Mouse (Mus musculus) heart, embryonic 11.5 days (tissue): ENCODE results near the gene Arhgef19. TPM values are rescaled to one million over a fixed set of nuclear protein-coding genes. Genes with fewer than 3 reads are reported as not detected.

Experiments used
- ATAC-seq: fragments of 200-750 bp; cut with Nextera tagmentation; replicated peaks from 2 replicates; pipeline ENCODE4 v1.8.0; 2017; ENCODE audit warnings: moderate library complexity; ENCODE audit not compliant: insufficient number of reproducible peaks, low FRiP score, low TSS enrichment
- H3K27ac ChIP-seq: fragments of 300-500 bp; sonication (generic); 2 replicates; pipeline ENCODE4 v1.5.1; 2014; ENCODE audit warnings: mild to moderate bottlenecking, low read depth, low read length
- H3K27me3 ChIP-seq: fragments of 300-500 bp; sonication (generic); 2 replicates; pipeline ENCODE4 v1.6.1; 2014; ENCODE audit warnings: mild to moderate bottlenecking, low read length, mixed read lengths; ENCODE audit not compliant: control insufficient read depth, insufficient read depth
- H3K36me3 ChIP-seq: fragments of 300-500 bp; sonication (generic); 2 replicates; pipeline ENCODE4 v1.6.1; 2014; ENCODE audit warnings: mild to moderate bottlenecking, low read length, moderate library complexity, mixed read lengths; ENCODE audit not compliant: control insufficient read depth, insufficient read depth
- H3K4me1 ChIP-seq: fragments of 300-500 bp; sonication (generic); 2 replicates; pipeline ENCODE4 v1.6.1; 2014; ENCODE audit warnings: low read length; ENCODE audit not compliant: control insufficient read depth, insufficient read depth
- H3K4me2 ChIP-seq: fragments of 300-500 bp; sonication (generic); 2 replicates; pipeline ENCODE4 v1.6.1; 2014; ENCODE audit warnings: mild to moderate bottlenecking, moderate library complexity
- H3K4me3 ChIP-seq: fragments of 300-500 bp; sonication (generic); 2 replicates; pipeline ENCODE4 v1.5.1; 2014; ENCODE audit warnings: low read depth, low read length
- H3K9ac ChIP-seq: fragments of 300-500 bp; sonication (generic); 2 replicates; pipeline ENCODE4 v1.6.1; 2014; ENCODE audit warnings: mild to moderate bottlenecking, low read depth, low read length, moderate library complexity
- H3K9me3 ChIP-seq: fragments of 300-500 bp; sonication (generic); replicated peaks from 2 replicates; pipeline ENCODE4 v1.6.1; 2016; ENCODE audit warnings: low read length; ENCODE audit not compliant: control insufficient read depth
- WGBS: fragments of 180-500 bp; shearing (Covaris S2); extraction: QIAGEN DNeasy Blood & Tissue Kit; methylation state at CpG from one replicate; pipeline ENCODE4 v1.1.7; 2014; ENCODE audit not compliant: insufficient replicate concordance; 5-methylcytosine and 5-hydroxymethylcytosine counted together
- polyA plus RNA-seq: library from polyadenylated mRNA; unstranded; fragments of >200 nt; fragmentation: Nextera tagmentation; extraction: Ambion mirVana; gene quantifications from 2 replicates; pipeline ENCODE4 v1.2.1, GENCODE M21; 2014

Gene Arhgef19
- polyA plus RNA-seq, 1 experiment from 2014 or later: 1.3 TPM

GRCm38 (mm10) chr4:141262906-141263637 lies 23.8 kb downstream of the Arhgef19 start:
- no peak overlapping the region for H3K4me3 ChIP-seq
- no peak overlapping the region for H3K4me2 ChIP-seq
- no peak overlapping the region for H3K27ac ChIP-seq
- ATAC-seq: no peak
- no peaks in the 10 kb centered on the region for H3K36me3 ChIP-seq
- H3K27me3 ChIP-seq: no peaks in the 10 kb centered on the region
- no peaks in the 10 kb centered on the region for H3K9me3 ChIP-seq
- WGBS: 65% methylated on average over 10 of the region's 10 CpGs
- H3K9ac ChIP-seq: no peak overlapping the region
- H3K4me1 ChIP-seq: no peaks in the 10 kb centered on the region

GRCm38 (mm10) chr4:141265979-141266637 lies 26.8 kb downstream of the Arhgef19 start:
- ATAC-seq: no peak; the same call in 1 of the 2 replicates
- WGBS: 79% methylated on average over 3 of the region's 3 CpGs
- Histone ChIP-seq H3K4me1 (no peaks in the 10 kb centered on the region), H3K9me3 (no peaks in the 10 kb centered on the region), H3K4me3 (no peak overlapping the region), H3K9ac (no peak overlapping the region), H3K27me3 (peaks cover 2% of the 10 kb centered on the region; the same call in 1 of the 2 replicates), H3K4me2 (no peak overlapping the region), H3K36me3 (no peaks in the 10 kb centered on the region), H3K27ac (no peak overlapping the region)

- ATAC-seq: no peak
- no peak overlapping the region for H3K4me3 ChIP-seq
- H3K9ac ChIP-seq: no peak overlapping the region
- no peak overlapping the region for H3K27ac ChIP-seq
- WGBS: 74% methylated on average over 3 of the region's 3 CpGs
- peaks cover 2% of the 10 kb centered on the region; the same call in 1 of the 2 replicates for H3K27me3 ChIP-seq
- H3K4me1 ChIP-seq: no peaks in the 10 kb centered on the region
- H3K9me3 ChIP-seq: no peaks in the 10 kb centered on the region
- no peaks in the 10 kb centered on the region for H3K36me3 ChIP-seq
- no peak overlapping the region for H3K4me2 ChIP-seq
Observed at GRCm38 (mm10) chr4:141267250-141267649, 28.0 kb downstream of the Arhgef19 start.

GRCm38 (mm10) chr4:141267837-141268236 lies 28.5 kb downstream of the Arhgef19 start:
- Histone ChIP-seq H3K27ac (no peak overlapping the region), H3K4me3 (no peak overlapping the region), H3K36me3 (no peaks in the 10 kb centered on the region), H3K27me3 (peaks cover 2% of the 10 kb centered on the region; the same call in 1 of the 2 replicates), H3K9ac (no peak overlapping the region), H3K9me3 (no peaks in the 10 kb centered on the region), H3K4me2 (no peak overlapping the region), H3K4me1 (no peaks in the 10 kb centered on the region; the same call in 1 of the 2 replicates)
- 41% methylated on average over 9 of the region's 9 CpGs for WGBS
- no peak for ATAC-seq

- H3K4me1 ChIP-seq: peaks cover 4% of the 10 kb centered on the region
- WGBS: 75% methylated on average over 4 of the region's 4 CpGs
- no peak overlapping the region for H3K4me3 ChIP-seq
Observed at GRCm38 (mm10) chr4:141268350-141268749, 29.1 kb downstream of the Arhgef19 start.

GRCm38 (mm10) chr4:141269080-141269479 lies 29.8 kb downstream of the Arhgef19 start:
- H3K27ac ChIP-seq: no peak overlapping the region
- no peak overlapping the region for H3K9ac ChIP-seq
- no peak for ATAC-seq
- no peak overlapping the region for H3K4me2 ChIP-seq
- H3K27me3 ChIP-seq: peaks cover 2% of the 10 kb centered on the region; the same call in 1 of the 2 replicates
- no peaks in the 10 kb centered on the region for H3K36me3 ChIP-seq
- no peak overlapping the region for H3K4me3 ChIP-seq
- peaks cover 9% of the 10 kb centered on the region for H3K4me1 ChIP-seq
- WGBS: 72% methylated on average over 6 of the region's 6 CpGs
- H3K9me3 ChIP-seq: no peaks in the 10 kb centered on the region

More at GRCm38 (mm10) chr4:141268350-141268749, 29.1 kb downstream of the Arhgef19 start:
- Histone ChIP-seq H3K36me3 (no peaks in the 10 kb centered on the region), H3K4me2 (no peak overlapping the region), H3K27me3 (peaks cover 2% of the 10 kb centered on the region; the same call in 1 of the 2 replicates), H3K9me3 (no peaks in the 10 kb centered on the region), H3K9ac (no peak overlapping the region), H3K27ac (no peak overlapping the region)
- ATAC-seq: no peak

GRCm38 (mm10) chr4:141270201-141270940 lies 31.1 kb downstream of the Arhgef19 start:
- Histone ChIP-seq H3K9me3 (no peaks in the 10 kb centered on the region), H3K27me3 (peaks cover 2% of the 10 kb centered on the region; the same call in 1 of the 2 replicates), H3K9ac (no peak overlapping the region), H3K4me3 (no peak overlapping the region), H3K36me3 (no peaks in the 10 kb centered on the region), H3K4me2 (no peak overlapping the region), H3K4me1 (peaks cover 16% of the 10 kb centered on the region), H3K27ac (no peak overlapping the region)
- ATAC-seq: no peak
- 62% methylated on average over 15 of the region's 15 CpGs for WGBS

- WGBS: 71% methylated on average over 7 of the region's 7 CpGs
- peaks cover 16% of the 10 kb centered on the region for H3K4me1 ChIP-seq
- H3K4me2 ChIP-seq: no peak overlapping the region
- no peak overlapping the region for H3K27ac ChIP-seq
- H3K36me3 ChIP-seq: no peaks in the 10 kb centered on the region
- H3K9me3 ChIP-seq: no peaks in the 10 kb centered on the region
- H3K27me3 ChIP-seq: peaks cover 6% of the 10 kb centered on the region; the same call in 1 of the 2 replicates
- no peak for ATAC-seq
- no peak overlapping the region for H3K9ac ChIP-seq
- H3K4me3 ChIP-seq: no peak overlapping the region
Observed at GRCm38 (mm10) chr4:141271228-141271627, 31.9 kb downstream of the Arhgef19 start.
